In the genomic region with DNA sequence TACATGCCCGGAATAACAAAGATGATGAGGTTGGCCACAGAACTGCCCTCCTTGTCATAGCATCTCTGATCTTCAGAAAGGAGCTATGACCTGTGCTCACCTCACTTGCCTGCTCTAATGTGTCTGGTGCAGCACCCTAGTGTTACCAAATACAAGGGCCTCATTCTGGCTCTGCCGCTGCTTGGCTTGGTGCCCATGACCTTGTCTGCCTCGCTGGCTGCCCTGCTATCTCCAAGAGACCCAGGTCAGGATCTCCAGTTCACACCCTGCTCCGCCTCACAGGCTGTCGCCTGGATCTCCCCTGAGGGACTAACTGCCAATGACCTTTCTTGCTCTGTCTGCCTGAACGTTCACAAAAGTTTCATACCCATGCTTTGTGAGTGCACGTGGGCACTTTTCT, we compare ENCODE assay signal across 8 mouse cellular contexts. TPM values are rescaled to one million over a fixed set of nuclear protein-coding genes. Genes with fewer than 3 reads are reported as not detected.
A peak's percentile ranks its signal among the peaks of the same experiment; 100 is the strongest.
DNase-seq lines count a peak whose midpoint lies in the region; ATAC-seq lines count a peak whose summit lies in the region.

No protein-coding gene starts in this region.

- no peaks in the 10 kb centered on the region for H3K9me3 ChIP-seq in hindbrain, embryonic 12.5 days (replicated peaks)
- no peaks in the 10 kb centered on the region for H3K9me3 ChIP-seq in hindbrain, embryonic 16.5 days (ENCODE audit: control insufficient read depth, low read length)
- H3K9me3 ChIP-seq in heart, embryonic 12.5 days (replicated peaks): no peaks in the 10 kb centered on the region
- no peaks in the 10 kb centered on the region for H3K9me3 ChIP-seq in neural tube, embryonic 14.5 days (ENCODE audit: control insufficient read depth, low read length)

- no peak overlapping the region for H3K4me2 ChIP-seq in hindbrain, embryonic 12.5 days (replicated peaks)
- H3K4me2 ChIP-seq in hindbrain, embryonic 16.5 days (ENCODE audit: low read length): no peak overlapping the region
- H3K4me2 ChIP-seq in heart, embryonic 12.5 days: peak overlapping the region; percentile 59
- H3K4me2 ChIP-seq in neural tube, embryonic 14.5 days (ENCODE audit: low read depth, low read length): no peak overlapping the region

- intact Hi-C loops in left cerebral cortex, postnatal 4 days (cut with DNase I): loop anchor here (5.0 kb wide), 1 partner anchor 90 kb away; a partner anchor contains a TSS

- peak; percentile 44 to 61 for DNase-seq in kidney, postnatal 4 days
- no peak for DNase-seq in Muller cell, postnatal 12 days (ENCODE audit: inconsistent ontology term)
- DNase-seq in layer of hippocampus, adult 18-20 months (ENCODE audit: low spot score in 2 of 2): no peak
- DNase-seq in left cerebral cortex, postnatal 4 days: no peak

- no peak overlapping the region for H3K9ac ChIP-seq in hindbrain, embryonic 12.5 days
- no peak overlapping the region for H3K9ac ChIP-seq in hindbrain, embryonic 16.5 days (ENCODE audit: low read depth, low read length)
- peak overlapping the region; percentile 44; the same call in 1 of the 2 replicates for H3K9ac ChIP-seq in heart, embryonic 12.5 days
- no peak overlapping the region for H3K9ac ChIP-seq in neural tube, embryonic 14.5 days (replicated peaks; ENCODE audit: low read depth, low read length)

- WGBS in hindbrain, embryonic 12.5 days: 50% methylated on average over 7 of the region's 7 CpGs
- WGBS in hindbrain, embryonic 16.5 days: 49% methylated on average over 7 of the region's 7 CpGs
- 25% methylated on average over 7 of the region's 7 CpGs for WGBS in heart, embryonic 12.5 days
- WGBS in neural tube, embryonic 14.5 days: 55% methylated on average over 7 of the region's 7 CpGs

- H3K36me3 ChIP-seq in hindbrain, embryonic 12.5 days: no peaks in the 10 kb centered on the region
- no peaks in the 10 kb centered on the region for H3K36me3 ChIP-seq in hindbrain, embryonic 16.5 days (ENCODE audit: control insufficient read depth, insufficient read depth, low read length)
- no peaks in the 10 kb centered on the region for H3K36me3 ChIP-seq in heart, embryonic 12.5 days
- no peaks in the 10 kb centered on the region for H3K36me3 ChIP-seq in neural tube, embryonic 14.5 days (ENCODE audit: control insufficient read depth, insufficient read depth, low read length)

- ATAC-seq in hindbrain, embryonic 12.5 days (ENCODE audit: low FRiP score): no peak
- no peak for ATAC-seq in hindbrain, embryonic 16.5 days
- no peak for ATAC-seq in heart, embryonic 12.5 days (ENCODE audit: insufficient number of reproducible peaks, low FRiP score)
- no peak for ATAC-seq in neural tube, embryonic 14.5 days (ENCODE audit: low read depth)

- H3K27ac ChIP-seq in hindbrain, embryonic 12.5 days: peak overlapping the region; percentile 88; the same call in 1 of the 2 replicates
- no peak overlapping the region for H3K27ac ChIP-seq in hindbrain, embryonic 16.5 days (ENCODE audit: low read depth, low read length)
- peak overlapping the region; percentile 99 for H3K27ac ChIP-seq in heart, embryonic 12.5 days (ENCODE audit: poor library complexity, severe bottlenecking)
- H3K27ac ChIP-seq in neural tube, embryonic 14.5 days (ENCODE audit: low read depth, low read length): peak overlapping the region; percentile 71; the same call in 1 of the 2 replicates

- H3K4me3 ChIP-seq in hindbrain, embryonic 12.5 days: no peak overlapping the region
- no peak overlapping the region for H3K4me3 ChIP-seq in hindbrain, embryonic 16.5 days (ENCODE audit: low read length)
- H3K4me3 ChIP-seq in heart, embryonic 12.5 days: no peak overlapping the region
- H3K4me3 ChIP-seq in neural tube, embryonic 14.5 days (ENCODE audit: low read depth, low read length): no peak overlapping the region

- no peaks in the 10 kb centered on the region for H3K27me3 ChIP-seq in hindbrain, embryonic 12.5 days
- no peaks in the 10 kb centered on the region for H3K27me3 ChIP-seq in hindbrain, embryonic 16.5 days (replicated peaks; ENCODE audit: control insufficient read depth, insufficient read depth, low read length)
- no peaks in the 10 kb centered on the region for H3K27me3 ChIP-seq in heart, embryonic 12.5 days (replicated peaks)
- H3K27me3 ChIP-seq in neural tube, embryonic 14.5 days (ENCODE audit: control insufficient read depth, insufficient read depth, low read length): no peaks in the 10 kb centered on the region

- peaks cover 67% of the 10 kb centered on the region for H3K4me1 ChIP-seq in hindbrain, embryonic 12.5 days
- peaks cover 50% of the 10 kb centered on the region for H3K4me1 ChIP-seq in hindbrain, embryonic 16.5 days (ENCODE audit: control insufficient read depth, insufficient read depth, low read depth, low read length)
- H3K4me1 ChIP-seq in heart, embryonic 12.5 days (replicated peaks): peaks cover 69% of the 10 kb centered on the region
- H3K4me1 ChIP-seq in neural tube, embryonic 14.5 days (ENCODE audit: control insufficient read depth, insufficient read depth, low read length): peaks cover 39% of the 10 kb centered on the region

RNA-seq across cellular contexts. Expression of a gene that starts 4.2 kb away (rescaled TPM):
- polyA plus RNA-seq in hindbrain, embryonic 12.5 days (2016; fragmentation: Nextera tagmentation; extraction: Ambion mirVana): 838 and 891 TPM in 2 replicates
- polyA plus RNA-seq in hindbrain, embryonic 16.5 days (2015; fragmentation: Nextera tagmentation; extraction: Ambion mirVana): 261 and 355 TPM in 2 replicates
- polyA plus RNA-seq in heart, embryonic 12.5 days (2016; fragmentation: Nextera tagmentation; extraction: Ambion mirVana): 1,302 and 1,316 TPM in 2 replicates
- 38.7 and 139 TPM in 2 replicates for polyA plus RNA-seq in neural tube, embryonic 14.5 days (2014; fragmentation: Nextera tagmentation; extraction: Ambion mirVana)
- 10 to 100 TPM; 19.1 to 19.3 TPM for total RNA-seq in layer of hippocampus, adult 18-20 months (2021)
- total RNA-seq in left cerebral cortex, postnatal 4 days (2021): 10 to 100 TPM; 63.7 to 65.6 TPM

RNA-seq across cellular contexts. Expression of a gene that starts 24.0 kb away (rescaled TPM):
- 43.8 and 44.5 TPM in 2 replicates for polyA plus RNA-seq in hindbrain, embryonic 12.5 days (2016; fragmentation: Nextera tagmentation; extraction: Ambion mirVana)
- 36.9 and 43.8 TPM in 2 replicates for polyA plus RNA-seq in hindbrain, embryonic 16.5 days (2015; fragmentation: Nextera tagmentation; extraction: Ambion mirVana)
- polyA plus RNA-seq in heart, embryonic 12.5 days (2016; fragmentation: Nextera tagmentation; extraction: Ambion mirVana): 28.5 and 28.8 TPM in 2 replicates
- 38.1 and 47.9 TPM in 2 replicates for polyA plus RNA-seq in neural tube, embryonic 14.5 days (2014; fragmentation: Nextera tagmentation; extraction: Ambion mirVana)
- 10 to 100 TPM; 18.8 to 24.5 TPM for total RNA-seq in layer of hippocampus, adult 18-20 months (2021)
- total RNA-seq in left cerebral cortex, postnatal 4 days (2021): 10 to 100 TPM; 54.4 to 63.0 TPM

Comparison
In these comparisons a context has a peak if more than half of its experiments do, and no peak if none do; other contexts are left out.
1. DNase-seq: peak in kidney, postnatal 4 days (2 of 2); none in Muller cell, postnatal 12 days (single experiment), layer of hippocampus, adult 18-20 months (0 of 2) and left cerebral cortex, postnatal 4 days (single experiment).